Comparison of ENCODE assay signal across 7 mouse cellular contexts in the genomic region with DNA sequence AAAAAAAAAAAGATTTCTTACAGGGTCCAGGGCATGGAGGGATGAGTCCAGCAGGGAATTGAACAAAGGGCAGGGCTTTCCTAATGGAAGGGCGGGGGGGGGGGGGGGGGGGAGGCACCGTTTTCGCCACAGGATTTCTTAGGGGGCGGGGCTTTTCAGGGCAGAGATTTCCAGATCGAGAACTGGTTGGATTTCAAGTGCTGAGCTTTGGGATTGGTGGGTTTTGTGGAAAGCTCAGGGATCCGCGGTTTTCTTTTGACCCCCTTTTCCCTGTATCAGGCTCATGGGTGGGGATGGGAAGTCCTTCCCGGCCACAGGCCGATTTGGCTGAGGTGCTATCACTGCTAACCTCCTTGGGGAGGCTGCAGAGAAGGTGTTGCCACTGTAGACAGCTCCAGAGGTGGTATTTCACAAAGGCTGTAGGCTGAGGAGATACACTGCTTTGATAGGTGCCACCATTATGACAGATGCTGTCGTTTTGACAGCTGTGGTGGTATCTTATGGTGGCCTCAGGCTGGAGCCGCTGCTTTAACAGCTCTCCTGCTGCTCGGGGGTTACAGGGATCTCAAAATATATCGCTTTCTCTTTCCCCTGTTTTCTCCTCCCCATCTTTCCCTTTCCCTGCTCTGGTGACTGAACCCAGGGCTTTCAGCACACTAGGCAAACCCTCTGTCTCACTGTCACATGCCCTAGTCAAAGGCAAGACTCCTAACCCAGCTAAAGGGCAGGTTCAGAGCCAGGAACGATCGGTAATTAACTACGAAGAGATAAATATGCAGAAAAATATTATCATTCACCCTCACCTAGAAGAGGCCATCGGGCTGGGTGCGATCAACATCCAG.
DNase-seq lines count a peak whose midpoint lies in the region; ATAC-seq and TF ChIP-seq lines count a peak whose summit lies in the region.

No protein-coding gene starts in this region.

- no peaks in the 10 kb centered on the region for H3K36me3 ChIP-seq in lung, postnatal 0 days (ENCODE audit: insufficient read depth, low read length)
- H3K36me3 ChIP-seq in forebrain, embryonic 12.5 days (replicated peaks): no peaks in the 10 kb centered on the region
- H3K36me3 ChIP-seq in liver, embryonic 12.5 days: no peaks in the 10 kb centered on the region
- no peaks in the 10 kb centered on the region for H3K36me3 ChIP-seq in stomach, embryonic 16.5 days (ENCODE audit: control insufficient read depth, insufficient read depth, low read length)

- H3K9ac ChIP-seq in lung, postnatal 0 days (replicated peaks; ENCODE audit: low read depth): no peak overlapping the region
- peak overlapping the region; percentile 4; the same call in 1 of the 2 replicates for H3K9ac ChIP-seq in forebrain, embryonic 12.5 days
- peak overlapping the region; percentile 19; the same call in 1 of the 2 replicates for H3K9ac ChIP-seq in liver, embryonic 12.5 days
- H3K9ac ChIP-seq in stomach, embryonic 16.5 days (ENCODE audit: low read length): peak overlapping the region; percentile 63

- H3K27ac ChIP-seq in lung, postnatal 0 days (ENCODE audit: low read length): no peak overlapping the region
- H3K27ac ChIP-seq in forebrain, embryonic 12.5 days: no peak overlapping the region
- no peak overlapping the region for H3K27ac ChIP-seq in liver, embryonic 12.5 days
- no peak overlapping the region for H3K27ac ChIP-seq in stomach, embryonic 16.5 days (ENCODE audit: low read length)

- H3K9me3 ChIP-seq in lung, postnatal 0 days (ENCODE audit: low read length): no peaks in the 10 kb centered on the region
- no peaks in the 10 kb centered on the region for H3K9me3 ChIP-seq in forebrain, embryonic 12.5 days
- H3K9me3 ChIP-seq in liver, embryonic 12.5 days (replicated peaks): 0 out of 2 replicates have a peak, but pooled peaks cover 8% of the 10 kb centered on the region
- H3K9me3 ChIP-seq in stomach, embryonic 16.5 days (replicated peaks; ENCODE audit: control insufficient read depth, low read length): no peaks in the 10 kb centered on the region

- H3K4me3 ChIP-seq in lung, postnatal 0 days (ENCODE audit: low read depth, low read length): peak overlapping the region; percentile 27; the same call in 1 of the 2 replicates
- peak overlapping the region; percentile 27 for H3K4me3 ChIP-seq in forebrain, embryonic 12.5 days (replicated peaks)
- H3K4me3 ChIP-seq in liver, embryonic 12.5 days: peak overlapping the region; percentile 33
- H3K4me3 ChIP-seq in stomach, embryonic 16.5 days (replicated peaks; ENCODE audit: low read length): peak overlapping the region; percentile 40

- peak overlapping the region; percentile 54 for H3K4me2 ChIP-seq in lung, postnatal 0 days (replicated peaks; ENCODE audit: low read depth, low read length)
- H3K4me2 ChIP-seq in forebrain, embryonic 12.5 days: peak overlapping the region; percentile 49
- H3K4me2 ChIP-seq in liver, embryonic 12.5 days: peak overlapping the region; percentile 61
- H3K4me2 ChIP-seq in stomach, embryonic 16.5 days (ENCODE audit: low read depth, low read length): peak overlapping the region; percentile 73

- intact Hi-C loops in gastrocnemius, postnatal 36 days (cut with DNase I): no loop called here

- ATAC-seq in lung, postnatal 0 days: 0 out of 2 replicates have a peak, but pooled peaks have one; percentile 3
- ATAC-seq in forebrain, embryonic 12.5 days (ENCODE audit: low FRiP score): peak; percentile 42; the same call in 1 of the 2 replicates
- no peak for ATAC-seq in liver, embryonic 12.5 days
- peak; percentile 27; the same call in 1 of the 2 replicates for ATAC-seq in stomach, embryonic 16.5 days (ENCODE audit: insufficient read depth, low FRiP score)

- no peak for DNase-seq in lung, postnatal 0 days (ENCODE audit: low spot score)
- no peak for DNase-seq in lung, adult 18-20 months
- no peak for DNase-seq in gastrocnemius, postnatal 36 days
- no peak for DNase-seq in left cerebral cortex, adult 8-10 months (ENCODE audit: low spot score in 2 of 2)

- TF ChIP-seq CTCF in lung, postnatal 0 days (IDR thresholded peaks at IDR 0.05): no peak

- TF ChIP-seq EP300 in lung, postnatal 0 days (IDR thresholded peaks at IDR 0.05): no peak

- no peaks in the 10 kb centered on the region for H3K4me1 ChIP-seq in lung, postnatal 0 days (ENCODE audit: insufficient read depth, low read depth, low read length)
- peaks cover 23% of the 10 kb centered on the region for H3K4me1 ChIP-seq in forebrain, embryonic 12.5 days
- H3K4me1 ChIP-seq in liver, embryonic 12.5 days: peaks cover 7% of the 10 kb centered on the region
- H3K4me1 ChIP-seq in stomach, embryonic 16.5 days (ENCODE audit: control insufficient read depth, insufficient read depth, low read length): no peaks in the 10 kb centered on the region

- 13% methylated on average over 17 of the region's 18 CpGs for WGBS in lung, postnatal 0 days
- 12% methylated on average over 18 of the region's 18 CpGs for WGBS in forebrain, embryonic 12.5 days
- WGBS in liver, embryonic 12.5 days (ENCODE audit: insufficient replicate concordance): 13% methylated on average over 15 of the region's 18 CpGs
- whole genome bisulfite sequencing in stomach, embryonic 16.5 days: 13% methylated on average over 18 of the region's 18 CpGs

- H3K27me3 ChIP-seq in lung, postnatal 0 days (replicated peaks; ENCODE audit: insufficient read depth, low read length): no peaks in the 10 kb centered on the region
- no peaks in the 10 kb centered on the region for H3K27me3 ChIP-seq in forebrain, embryonic 12.5 days
- peaks cover 13% of the 10 kb centered on the region for H3K27me3 ChIP-seq in liver, embryonic 12.5 days (replicated peaks)
- no peaks in the 10 kb centered on the region for H3K27me3 ChIP-seq in stomach, embryonic 16.5 days (ENCODE audit: control insufficient read depth, insufficient read depth, low read length)
